Mouse (Mus musculus): Measurements from ENCODE around the gene B3glct.

DNA sequence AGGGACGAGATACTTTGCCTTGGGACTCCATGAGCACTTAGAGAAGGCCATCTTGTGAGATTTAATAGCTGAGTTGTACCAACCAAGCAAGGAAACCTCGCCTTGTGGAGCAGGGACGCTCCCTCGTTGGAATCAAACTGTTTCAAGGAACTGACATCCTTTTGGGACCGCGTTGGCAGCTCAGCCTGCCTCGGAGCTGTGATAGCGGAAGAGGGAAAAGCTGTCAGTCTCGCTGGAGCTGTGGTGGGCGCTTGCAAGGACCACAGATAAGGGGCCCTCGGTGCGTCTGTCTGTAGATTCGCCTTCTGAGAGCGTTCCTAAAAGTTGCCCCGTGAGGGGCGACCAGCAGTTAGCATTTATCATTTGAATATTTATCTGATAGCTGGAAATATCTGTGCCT, 35.8 kb downstream of the B3glct start:
- TF ChIP-seq CTCF (conservative IDR thresholded peaks at IDR 0.05; ENCODE audit: low read length) (no peak), NANOG (IDR thresholded peaks at IDR 0.05; ENCODE audit: borderline replicate concordance, low read length) (no peak), POU5F1 (IDR thresholded peaks at IDR 0.05; ENCODE audit: borderline replicate concordance, low read length) (no peak)

Data from E14TG2a.4 (cell line).